Mouse (Mus musculus) erythroid progenitor cell, adult 5-6 weeks (primary cell): ENCODE measurements around the gene Cnpy1. TPM values are rescaled to one million over a fixed set of nuclear protein-coding genes. Genes with fewer than 3 reads are reported as not detected.

Experiments used
- ATAC-seq: replicated peaks from 2 replicates; pipeline ENCODE4 v1.8.0; 2016; ENCODE audit warnings: moderate number of reproducible peaks, mild to moderate bottlenecking, moderate TSS enrichment, inconsistent platforms; ENCODE audit not compliant: poor library complexity, low FRiP score, severe bottlenecking
- total RNA-seq, 2 experiments: library from RNA; stranded (forward) in 1 of 2; stranded (reverse) in 1 of 2; fragments of 150-400 nt in 1 of 2; fragments of 186-747, 209-891 nt in 1 of 2; gene quantifications; 2 replicates each; pipeline versions ENCODE4 v1.2.3 to v1.2.4; 2015 to 2017; ENCODE audit warnings: low replicate concordance in 2 of 2

The Cnpy1 gene
- total RNA-seq (2015; ENCODE audit: low replicate concordance) (not detected in 2 replicates), total RNA-seq (2017; ENCODE audit: low replicate concordance) (not detected in 2 replicates)

- no peak for ATAC-seq
Measured at GRCm38 (mm10) chr5:28245574-28245973, at the start of gene Cnpy1. Cnpy1 (minus strand) TSS chr5:28245806.

- peak; percentile 70 for ATAC-seq
Measured at GRCm38 (mm10) chr5:28293990-28294389, 48.4 kb upstream of the Cnpy1 start.

- no peak for ATAC-seq
Measured at GRCm38 (mm10) chr5:28292281-28292680, 46.7 kb upstream of the Cnpy1 start.

GRCm38 (mm10) chr5:28291118-28291850 lies 45.7 kb upstream of the Cnpy1 start:
- ATAC-seq = no peak

- ATAC-seq = no peak
Measured at GRCm38 (mm10) chr5:28290630-28291029, 45.0 kb upstream of the Cnpy1 start.

GRCm38 (mm10) chr5:28289111-28289510 lies 43.5 kb upstream of the Cnpy1 start:
- ATAC-seq = no peak

- ATAC-seq = no peak
Measured at GRCm38 (mm10) chr5:28277279-28277678, 31.7 kb upstream of the Cnpy1 start.

GRCm38 (mm10) chr5:28272836-28273235 lies 27.2 kb upstream of the Cnpy1 start:
- no peak for ATAC-seq

- no peak for ATAC-seq
Measured at GRCm38 (mm10) chr5:28269469-28269991, 23.9 kb upstream of the Cnpy1 start.

- ATAC-seq = no peak
Measured at GRCm38 (mm10) chr5:28267576-28267975, 22.0 kb upstream of the Cnpy1 start.

GRCm38 (mm10) chr5:28265653-28266052 lies 20.0 kb upstream of the Cnpy1 start:
- no peak for ATAC-seq

GRCm38 (mm10) chr5:28263852-28264251 lies 18.2 kb upstream of the Cnpy1 start:
- no peak for ATAC-seq

GRCm38 (mm10) chr5:28262070-28262469 lies 16.5 kb upstream of the Cnpy1 start:
- no peak for ATAC-seq

- no peak for ATAC-seq
Measured at GRCm38 (mm10) chr5:28259939-28260338, 14.3 kb upstream of the Cnpy1 start.

GRCm38 (mm10) chr5:28259385-28259784 lies 13.8 kb upstream of the Cnpy1 start:
- no peak for ATAC-seq

GRCm38 (mm10) chr5:28257816-28258215 lies 12.2 kb upstream of the Cnpy1 start:
- ATAC-seq = no peak

GRCm38 (mm10) chr5:28252999-28253398 lies 7.4 kb upstream of the Cnpy1 start:
- ATAC-seq = no peak

- no peak for ATAC-seq
Measured at GRCm38 (mm10) chr5:28252260-28252659, 6.7 kb upstream of the Cnpy1 start.

GRCm38 (mm10) chr5:28251211-28251764 lies 5.7 kb upstream of the Cnpy1 start:
- ATAC-seq = no peak

GRCm38 (mm10) chr5:28250479-28250878 lies 4.9 kb upstream of the Cnpy1 start:
- ATAC-seq = no peak

- ATAC-seq = no peak
Measured at GRCm38 (mm10) chr5:28245121-28245520, 485 bp downstream of the Cnpy1 start.
